Mouse (Mus musculus) intestine, embryonic 14.5 days (tissue): ENCODE measurements at regions not wholly inside any gene's neighbourhood (a gene's known extent, or its start where the extent isn't known, plus 50 kb on each side); places are given as distances from the start of the nearest gene placed in this dataset.

ENCODE experiments used
- ATAC-seq: fragments of 200-750 bp; cut with Nextera tagmentation; replicated peaks from 2 replicates; pipeline ENCODE4 v1.8.0; 2017; ENCODE audit warnings: low read depth, moderate number of reproducible peaks, moderate TSS enrichment, moderate library complexity; ENCODE audit not compliant: low FRiP score, low TSS enrichment
- DNase-seq: peaks from one replicate; pipeline ENCODE4 v3.0.0-alpha.2; 2018; ENCODE audit warnings: low spot score
- H3K27ac ChIP-seq: fragments of 300-500 bp; sonication (generic); 2 replicates; pipeline ENCODE4 v1.5.1; 2014; ENCODE audit warnings: low read depth, mild to moderate bottlenecking, control low read depth
- H3K27me3 ChIP-seq: fragments of 300-500 bp; sonication (generic); replicated peaks from 2 replicates; pipeline ENCODE4 v1.6.1; 2014; ENCODE audit warnings: low read length, control low read depth; ENCODE audit not compliant: control insufficient read depth, insufficient read depth
- H3K36me3 ChIP-seq: fragments of 300-500 bp; sonication (generic); 2 replicates; pipeline ENCODE4 v1.6.1; 2014; ENCODE audit warnings: low read length, control low read depth; ENCODE audit not compliant: control insufficient read depth, insufficient read depth
- H3K4me1 ChIP-seq: fragments of 300-500 bp; sonication (generic); replicated peaks from 2 replicates; pipeline ENCODE4 v1.6.1; 2014; ENCODE audit warnings: low read length, control low read depth, mixed read lengths; ENCODE audit not compliant: control insufficient read depth, insufficient read depth
- H3K4me2 ChIP-seq: fragments of 300-500 bp; sonication (generic); 2 replicates; pipeline ENCODE4 v1.6.1; 2014; ENCODE audit warnings: low read length
- H3K4me3 ChIP-seq: fragments of 300-500 bp; sonication (generic); 2 replicates; pipeline ENCODE4 v1.5.1; 2014; ENCODE audit warnings: low read depth, low read length, control low read depth, mixed read lengths
- H3K9ac ChIP-seq: fragments of 300-500 bp; sonication (generic); 2 replicates; pipeline ENCODE4 v1.6.1; 2014; ENCODE audit warnings: mild to moderate bottlenecking, low read length
- H3K9me3 ChIP-seq: fragments of 300-500 bp; sonication (generic); 2 replicates; pipeline ENCODE4 v1.6.1; 2016; ENCODE audit warnings: low read length, control low read depth; ENCODE audit not compliant: control insufficient read depth
- WGBS: fragments of 180-500 bp; shearing (Covaris S2); extraction: QIAGEN DNeasy Blood & Tissue Kit; methylation state at CpG from one replicate; pipeline ENCODE4 v1.1.7; 2014; 5-methylcytosine and 5-hydroxymethylcytosine counted together

DNA sequence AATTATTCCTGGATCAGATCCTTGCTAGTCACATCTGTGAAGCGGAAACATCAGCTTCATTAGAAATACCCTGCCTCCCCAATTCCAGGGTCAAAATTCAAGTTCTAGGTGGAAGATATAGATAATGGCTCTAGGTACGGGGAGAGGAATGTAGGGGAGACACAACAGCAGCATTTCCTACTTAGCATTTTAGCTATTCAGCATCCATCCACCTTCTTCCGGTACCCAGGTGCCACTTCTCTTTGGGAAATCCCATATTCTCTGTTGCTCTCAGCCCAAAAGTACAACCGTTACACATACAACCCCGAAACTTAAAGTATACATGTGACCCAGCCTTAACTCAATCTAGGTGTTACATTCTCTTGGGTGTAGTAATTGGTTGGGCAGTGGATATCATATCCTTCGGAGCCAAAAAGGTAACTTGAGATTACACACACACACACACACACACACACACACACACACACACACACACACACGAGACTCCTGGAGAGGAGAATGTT is 112.9 kb downstream of the Zfp36l1 start:
- no peak overlapping the region for H3K4me2 ChIP-seq
- no peak overlapping the region for H3K4me3 ChIP-seq
- H3K9ac ChIP-seq = no peak overlapping the region
- H3K36me3 ChIP-seq = no peaks in the 10 kb centered on the region
- peaks cover 27% of the 10 kb centered on the region for H3K4me1 ChIP-seq
- H3K9me3 ChIP-seq = no peaks in the 10 kb centered on the region
- no peaks in the 10 kb centered on the region for H3K27me3 ChIP-seq
- ATAC-seq = no peak
- 90% methylated on average over 7 of the region's 7 CpGs for WGBS
- DNase-seq = no peak
- no peak overlapping the region for H3K27ac ChIP-seq

DNA sequence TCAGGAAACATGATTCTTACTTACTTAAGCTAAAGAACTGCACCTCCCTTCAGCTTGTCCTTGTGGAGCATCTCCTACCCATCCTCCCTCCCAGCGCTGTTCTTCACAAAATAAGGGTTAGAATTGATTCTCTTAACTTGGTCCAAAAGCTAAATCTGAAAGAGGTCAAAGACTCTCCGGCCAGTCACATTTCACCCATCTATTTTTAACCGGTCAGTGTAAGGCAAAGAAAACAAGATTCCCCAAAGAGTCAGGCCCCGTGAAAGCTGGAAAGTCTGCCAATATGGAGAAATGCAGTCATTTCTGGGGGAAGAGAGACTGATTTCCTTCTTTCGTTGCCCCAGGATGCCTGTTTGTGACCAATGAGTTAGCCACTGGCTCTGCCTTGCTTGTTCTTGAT is 114.0 kb downstream of the Zfp36l1 start:
- Histone ChIP-seq H3K9me3 (no peaks in the 10 kb centered on the region), H3K4me2 (no peak overlapping the region), H3K4me1 (peaks cover 29% of the 10 kb centered on the region), H3K9ac (no peak overlapping the region), H3K36me3 (no peaks in the 10 kb centered on the region), H3K27ac (0 out of 2 replicates have a peak overlapping the region, but pooled peaks have one; percentile 3), H3K27me3 (no peaks in the 10 kb centered on the region), H3K4me3 (no peak overlapping the region)
- ATAC-seq (no peak), DNase-seq (no peak)
- WGBS = 86% methylated on average over 5 of the region's 5 CpGs

- peaks cover 34% of the 10 kb centered on the region for H3K4me1 ChIP-seq
- no peaks in the 10 kb centered on the region for H3K27me3 ChIP-seq
- ATAC-seq (no peak), DNase-seq (no peak)
- H3K4me3 ChIP-seq = no peak overlapping the region
- H3K4me2 ChIP-seq = no peak overlapping the region
- peak overlapping the region; percentile 3; the same call in 1 of the 2 replicates for H3K27ac ChIP-seq
- H3K9me3 ChIP-seq = no peaks in the 10 kb centered on the region
- no peaks in the 10 kb centered on the region for H3K36me3 ChIP-seq
- 64% methylated on average over 2 of the region's 2 CpGs for WGBS
- H3K9ac ChIP-seq = no peak overlapping the region
These were observed 114.5 kb downstream of the Zfp36l1 start for GRCm38 (mm10) chr12:79998339-79998738.

- Histone ChIP-seq H3K4me3 (no peak overlapping the region), H3K4me2 (no peak overlapping the region), H3K4me1 (peaks cover 37% of the 10 kb centered on the region), H3K27ac (no peak overlapping the region), H3K36me3 (no peaks in the 10 kb centered on the region), H3K9ac (no peak overlapping the region), H3K27me3 (no peaks in the 10 kb centered on the region), H3K9me3 (no peaks in the 10 kb centered on the region)
- 49% methylated on average over 4 of the region's 4 CpGs for WGBS
- ATAC-seq (no peak), DNase-seq (no peak)
These were observed 115.6 kb downstream of the Zfp36l1 start for GRCm38 (mm10) chr12:79997201-79997600.

DNA sequence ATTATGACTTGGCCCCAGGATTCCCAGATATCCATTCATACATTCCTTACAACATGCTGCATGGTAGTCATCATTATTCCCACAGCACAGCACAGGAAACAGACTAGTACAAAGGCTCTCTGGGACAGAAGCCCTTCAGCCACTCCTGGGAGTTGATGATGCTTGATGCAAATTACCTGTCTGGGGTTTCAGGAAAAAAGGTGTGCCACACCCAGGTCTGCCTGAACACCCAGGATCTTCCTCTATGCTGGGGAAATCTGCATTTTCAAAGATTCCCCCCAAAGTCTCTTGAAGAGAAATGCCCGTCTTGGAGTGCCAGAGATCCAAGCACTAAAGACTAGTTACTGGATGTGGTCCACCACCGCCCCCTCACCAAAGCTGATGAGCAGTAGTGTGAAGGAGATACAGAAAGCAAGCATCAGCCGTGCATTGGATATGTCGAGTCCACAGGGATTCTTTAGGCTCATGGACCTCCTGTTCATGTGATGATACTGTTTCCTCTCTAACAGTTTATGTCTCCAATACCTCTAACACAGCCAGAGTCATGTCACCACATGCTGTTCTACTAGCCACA is 117.2 kb downstream of the Zfp36l1 start:
- Histone ChIP-seq H3K27me3 (no peaks in the 10 kb centered on the region), H3K4me3 (no peak overlapping the region), H3K27ac (no peak overlapping the region; the same call in 1 of the 2 replicates), H3K9ac (no peak overlapping the region), H3K4me2 (no peak overlapping the region), H3K9me3 (no peaks in the 10 kb centered on the region), H3K4me1 (peaks cover 45% of the 10 kb centered on the region), H3K36me3 (no peaks in the 10 kb centered on the region)
- no peak for ATAC-seq
- 94% methylated on average over 4 of the region's 4 CpGs for WGBS
- no peak for DNase-seq

DNA sequence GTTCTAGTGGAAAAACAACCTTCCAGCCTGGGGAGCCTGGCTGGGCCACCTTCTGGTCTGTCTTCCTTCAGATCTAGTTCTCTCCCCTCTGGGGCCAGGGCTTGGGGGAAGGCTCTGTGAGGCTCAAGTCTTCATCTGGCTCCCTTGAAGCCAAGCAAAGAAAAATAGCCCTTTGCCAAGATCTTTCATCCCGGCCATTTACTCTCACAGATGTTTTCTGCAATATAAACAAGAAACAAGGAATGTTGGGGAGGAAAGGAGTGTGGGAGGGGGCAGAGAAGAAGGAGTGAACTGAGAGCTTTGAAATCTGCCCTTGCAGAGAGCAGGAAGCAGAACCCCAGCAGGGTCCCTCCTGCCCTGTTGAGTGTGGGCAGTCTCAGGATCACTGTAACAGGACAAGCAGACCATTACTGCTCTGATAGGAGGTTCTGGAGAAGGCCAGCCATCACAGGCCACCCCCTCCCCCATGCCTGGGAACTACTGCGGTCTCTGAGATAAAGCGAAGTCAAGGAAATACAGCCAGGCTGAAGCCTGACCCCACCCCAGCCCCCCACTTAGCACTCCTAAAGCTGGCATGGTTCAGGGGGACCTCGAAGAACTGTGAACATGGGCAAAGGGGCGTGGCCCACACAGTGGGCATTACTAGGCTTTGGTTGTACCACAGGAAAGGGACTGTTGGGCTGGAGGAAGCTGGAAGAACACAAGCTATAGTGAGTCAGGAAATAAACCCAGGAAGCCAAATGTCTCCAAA is 118.8 kb downstream of the Zfp36l1 start:
- Histone ChIP-seq H3K9me3 (no peaks in the 10 kb centered on the region), H3K27me3 (no peaks in the 10 kb centered on the region), H3K4me3 (no peak overlapping the region), H3K27ac (peak overlapping the region; percentile 92), H3K4me1 (peaks cover 61% of the 10 kb centered on the region), H3K9ac (peak overlapping the region; percentile 11; the same call in 1 of the 2 replicates), H3K36me3 (no peaks in the 10 kb centered on the region), H3K4me2 (peak overlapping the region; percentile 8; the same call in 1 of the 2 replicates)
- WGBS = 29% methylated on average over 5 of the region's 5 CpGs
- ATAC-seq (peak; percentile 69; the same call in 1 of the 2 replicates), DNase-seq (peak; percentile 74)

GRCm38 (mm10) chr12:79991279-79991678 is 121.5 kb downstream of the Zfp36l1 start:
- ATAC-seq (no peak), DNase-seq (no peak)
- Histone ChIP-seq H3K27me3 (no peaks in the 10 kb centered on the region), H3K9me3 (no peaks in the 10 kb centered on the region), H3K4me1 (peaks cover 72% of the 10 kb centered on the region), H3K4me3 (no peak overlapping the region), H3K4me2 (no peak overlapping the region), H3K27ac (no peak overlapping the region), H3K36me3 (no peaks in the 10 kb centered on the region), H3K9ac (no peak overlapping the region)
- 70% methylated on average over 5 of the region's 5 CpGs for WGBS

- 76% methylated on average over 4 of the region's 4 CpGs for whole genome bisulfite sequencing
- H3K9ac ChIP-seq = no peak overlapping the region
- H3K4me3 ChIP-seq = no peak overlapping the region
- ATAC-seq (no peak), DNase-seq (no peak)
- H3K36me3 ChIP-seq = no peaks in the 10 kb centered on the region
- no peaks in the 10 kb centered on the region for H3K27me3 ChIP-seq
- H3K4me2 ChIP-seq = no peak overlapping the region
- peaks cover 77% of the 10 kb centered on the region for H3K4me1 ChIP-seq
- no peaks in the 10 kb centered on the region for H3K9me3 ChIP-seq
- H3K27ac ChIP-seq = no peak overlapping the region
These were observed 122.1 kb downstream of the Zfp36l1 start for GRCm38 (mm10) chr12:79990751-79991150.
